Mouse (Mus musculus): Measurements from ENCODE around the gene Gm30737. TPM values are rescaled to one million over a fixed set of nuclear protein-coding genes. Genes with fewer than 3 reads are reported as not detected.
"Not testable (repeated sequence)": the region's sequence is repeated elsewhere in the genome, so short reads cannot be mapped to it uniquely, and the experiment has no call there.

The Gm30737 gene
- total RNA-seq (2021): not detected
- long read RNA-seq, experiment 1: 0 reads
- long read RNA-seq, experiment 2: 0 reads

- H3K27ac ChIP-seq; intact Hi-C loops (cut with DNase I); H3K4me3 ChIP-seq; DNase-seq (ENCODE audit: extremely low spot score in 1 of 2, low spot score in 2 of 2): not testable (repeated sequence)
These were observed at the start of gene Gm30737 for GRCm38 (mm10) chrY:14400410-14400809. Gm30737 (plus strand) TSS chrY:14400710.
